Mouse (Mus musculus) brown adipose tissue, adult 24 weeks (tissue): Measurements from ENCODE around the gene Fbxl20. TPM values are rescaled to one million over a fixed set of nuclear protein-coding genes. Genes with fewer than 3 reads are reported as not detected.
"Not testable (repeated sequence)": the region's sequence is repeated elsewhere in the genome, so short reads cannot be mapped to it uniquely, and the experiment has no call there.

Source experiments
- H3K27ac ChIP-seq: fragments of 200-500 bp; replicated peaks from 2 replicates; pipeline ENCODE4 v1.5.1; 2012; ENCODE audit warnings: low read depth, mild to moderate bottlenecking, low read length
- H3K4me1 ChIP-seq: fragments of 200-500 bp; 2 replicates; pipeline ENCODE4 v1.6.1; 2012; ENCODE audit warnings: low read length, mixed read lengths; ENCODE audit not compliant: control insufficient read depth, insufficient read depth, insufficient read length
- H3K4me3 ChIP-seq: fragments of 200-500 bp; 2 replicates; pipeline ENCODE4 v1.5.1; 2012; ENCODE audit warnings: low read depth, mild to moderate bottlenecking, low read length, moderate library complexity; ENCODE audit not compliant: insufficient read depth
- polyA plus RNA-seq: library from polyadenylated mRNA; stranded (reverse); fragments of >200 nt; gene quantifications from 2 replicates; pipeline ENCODE4 v1.2.4, GENCODE M21; 2012; ENCODE audit not compliant: missing spikeins, insufficient read depth, insufficient read length

Gene Fbxl20
- polyA plus RNA-seq = 12.7 and 14.1 TPM in 2 replicates

- H3K4me3 ChIP-seq = peak within 1 kb of the TSS; percentile 97
- H3K27ac ChIP-seq = peak within 1 kb of the TSS; percentile 57
- H3K4me1 ChIP-seq = peaks cover 5% of the 10 kb centered on the region; the same call in 1 of the 2 replicates
These were observed at the start of gene Fbxl20 for GRCm38 (mm10) chr11:98149786-98150624. TSS of gene Fbxl20 (minus strand) at chr11:98150403.

- Histone ChIP-seq H3K4me3 (peak within 1 kb of the TSS; percentile 84), H3K4me1 (peaks cover 3% of the 10 kb centered on the region; the same call in 1 of the 2 replicates), H3K27ac (peak within 1 kb of the TSS; percentile 67)
These were observed 43.0 kb upstream of the Fbxl20 start, which contains the start of gene Med1 for GRCm38 (mm10) chr11:98192901-98193805. TSS of gene Med1 (minus strand) at chr11:98193293.

GRCm38 (mm10) chr11:98190820-98191219, 40.6 kb upstream of the Fbxl20 start:
- H3K4me3 ChIP-seq = no peak overlapping the region
- no peak overlapping the region for H3K27ac ChIP-seq

GRCm38 (mm10) chr11:98187640-98188395, 37.6 kb upstream of the Fbxl20 start:
- peaks cover 3% of the 10 kb centered on the region; the same call in 1 of the 2 replicates for H3K4me1 ChIP-seq
- no peak overlapping the region for H3K27ac ChIP-seq
- no peak overlapping the region for H3K4me3 ChIP-seq

More at GRCm38 (mm10) chr11:98190820-98191219, 40.6 kb upstream of the Fbxl20 start:
- H3K4me1 ChIP-seq = peaks cover 3% of the 10 kb centered on the region; the same call in 1 of the 2 replicates

- H3K4me3 ChIP-seq, H3K4me1 ChIP-seq, H3K27ac ChIP-seq: not testable (repeated sequence)
These were observed 31.9 kb upstream of the Fbxl20 start for GRCm38 (mm10) chr11:98182149-98182548.

- H3K4me1 ChIP-seq = no peaks in the 10 kb centered on the region
- H3K4me3 ChIP-seq = no peak overlapping the region
- no peak overlapping the region for H3K27ac ChIP-seq
These were observed 18.2 kb upstream of the Fbxl20 start for GRCm38 (mm10) chr11:98168400-98168799.

GRCm38 (mm10) chr11:98155094-98155493, 4.9 kb upstream of the Fbxl20 start:
- Histone ChIP-seq H3K4me3 (no peak overlapping the region), H3K27ac (no peak overlapping the region), H3K4me1 (no peaks in the 10 kb centered on the region)

- Histone ChIP-seq H3K4me1 (peaks cover 5% of the 10 kb centered on the region; the same call in 1 of the 2 replicates), H3K4me3 (no peak overlapping the region), H3K27ac (no peak overlapping the region)
These were observed 488 bp upstream of the Fbxl20 start for GRCm38 (mm10) chr11:98150625-98151156.

GRCm38 (mm10) chr11:98149304-98149750, 876 bp downstream of the Fbxl20 start:
- Histone ChIP-seq H3K4me1 (peaks cover 8% of the 10 kb centered on the region; the same call in 1 of the 2 replicates), H3K4me3 (peak overlapping the region; percentile 97), H3K27ac (peak overlapping the region; percentile 51)

- H3K4me3 ChIP-seq = peak overlapping the region; percentile 97
- peaks cover 8% of the 10 kb centered on the region; the same call in 1 of the 2 replicates for H3K4me1 ChIP-seq
- peak overlapping the region; percentile 51 for H3K27ac ChIP-seq
These were observed 1.5 kb downstream of the Fbxl20 start for GRCm38 (mm10) chr11:98148551-98149301.

GRCm38 (mm10) chr11:98145856-98146255, 4.3 kb downstream of the Fbxl20 start:
- H3K27ac ChIP-seq = no peak overlapping the region

GRCm38 (mm10) chr11:98142545-98142944, 7.7 kb downstream of the Fbxl20 start:
- peaks cover 22% of the 10 kb centered on the region for H3K4me1 ChIP-seq
- no peak overlapping the region for H3K4me3 ChIP-seq
- H3K27ac ChIP-seq = no peak overlapping the region

More at GRCm38 (mm10) chr11:98145856-98146255, 4.3 kb downstream of the Fbxl20 start:
- Histone ChIP-seq H3K4me1 (peaks cover 8% of the 10 kb centered on the region; the same call in 1 of the 2 replicates), H3K4me3 (no peak overlapping the region)

- peak overlapping the region; percentile 47; the same call in 1 of the 2 replicates for H3K27ac ChIP-seq
- peaks cover 29% of the 10 kb centered on the region for H3K4me1 ChIP-seq
- no peak overlapping the region for H3K4me3 ChIP-seq
These were observed 11.3 kb downstream of the Fbxl20 start for GRCm38 (mm10) chr11:98138894-98139293.
